Mouse (Mus musculus): ENCODE measurements around the gene Cldn7. TPM values are rescaled to one million over a fixed set of nuclear protein-coding genes. Genes with fewer than 3 reads are reported as not detected.

The Cldn7 gene
- total RNA-seq, 2 experiments from 2014 or later, result not detected

- no peak for DNase-seq (ENCODE audit: low spot score in 2 of 2)
These were observed 25.4 kb downstream of the Cldn7 start for GRCm38 (mm10) chr11:69989949-69990348.

- DNase-seq (ENCODE audit: low spot score in 2 of 2), result peak; percentile 95 to 98
These were observed 26.5 kb downstream of the Cldn7 start, which contains the start of gene Gabarap for GRCm38 (mm10) chr11:69990850-69991691. Gabarap (plus strand) TSS chr11:69991143.

- DNase-seq (ENCODE audit: low spot score in 2 of 2), result no peak
These were observed 27.1 kb downstream of the Cldn7 start for GRCm38 (mm10) chr11:69991711-69992110.

GRCm38 (mm10) chr11:69992396-69992795, 27.8 kb downstream of the Cldn7 start:
- no peak for DNase-seq (ENCODE audit: low spot score in 2 of 2)

- no peak for DNase-seq (ENCODE audit: low spot score in 2 of 2)
These were observed 28.4 kb downstream of the Cldn7 start for GRCm38 (mm10) chr11:69992932-69993331.

- DNase-seq (ENCODE audit: low spot score in 2 of 2), result no peak
These were observed 30.0 kb downstream of the Cldn7 start for GRCm38 (mm10) chr11:69994401-69995090.

GRCm38 (mm10) chr11:69995391-69995960, 30.9 kb downstream of the Cldn7 start, which contains the start of gene Phf23:
Phf23 (plus strand) TSS chr11:69995777.
- DNase-seq (ENCODE audit: low spot score in 2 of 2), result peak; percentile 98

- DNase-seq (ENCODE audit: low spot score in 2 of 2), result no peak
These were observed 31.8 kb downstream of the Cldn7 start for GRCm38 (mm10) chr11:69996161-69997061.

- peak in 1 of 2 experiments; percentile 75 for DNase-seq (ENCODE audit: low spot score in 2 of 2)
These were observed 32.5 kb downstream of the Cldn7 start for GRCm38 (mm10) chr11:69997070-69997509.

- DNase-seq (ENCODE audit: low spot score in 2 of 2), result no peak
These were observed 34.2 kb downstream of the Cldn7 start for GRCm38 (mm10) chr11:69998567-69999491.

- no peak for DNase-seq (ENCODE audit: low spot score in 2 of 2)
These were observed 35.1 kb downstream of the Cldn7 start for GRCm38 (mm10) chr11:69999666-70000065.

- peak; percentile 84 to 94 for DNase-seq (ENCODE audit: low spot score in 2 of 2)
These were observed 35.9 kb downstream of the Cldn7 start, which contains the start of gene Dvl2 for GRCm38 (mm10) chr11:70000396-70000898. Dvl2 (plus strand) TSS chr11:70000595.

- no peak for DNase-seq (ENCODE audit: low spot score in 2 of 2)
These were observed 36.6 kb downstream of the Cldn7 start for GRCm38 (mm10) chr11:70001159-70001558.

- DNase-seq (ENCODE audit: low spot score in 2 of 2), result no peak
These were observed 37.3 kb downstream of the Cldn7 start for GRCm38 (mm10) chr11:70001865-70002264.

GRCm38 (mm10) chr11:70002471-70002870, 37.9 kb downstream of the Cldn7 start:
- DNase-seq (ENCODE audit: low spot score in 2 of 2), result no peak

- DNase-seq (ENCODE audit: low spot score in 2 of 2), result no peak
These were observed 40.9 kb downstream of the Cldn7 start for GRCm38 (mm10) chr11:70005521-70005920.

GRCm38 (mm10) chr11:70010033-70010432, 45.5 kb downstream of the Cldn7 start:
- DNase-seq (ENCODE audit: low spot score in 2 of 2), result no peak

- no peak for DNase-seq (ENCODE audit: low spot score in 2 of 2)
These were observed 46.0 kb downstream of the Cldn7 start for GRCm38 (mm10) chr11:70010548-70010947.

- peak in 1 of 2 experiments; percentile 3 for DNase-seq (ENCODE audit: low spot score in 2 of 2)
These were observed 46.4 kb downstream of the Cldn7 start for GRCm38 (mm10) chr11:70010961-70011360.
